Mouse (Mus musculus) heart, embryonic 13.5 days (tissue): ENCODE data around the gene Zfp462. TPM values are rescaled to one million over a fixed set of nuclear protein-coding genes. Genes with fewer than 3 reads are reported as not detected.

Experiments
- ATAC-seq: fragments of 200-750 bp; cut with Nextera tagmentation; 2 replicates; pipeline ENCODE4 v1.8.0; 2017; ENCODE audit warnings: moderate TSS enrichment; ENCODE audit not compliant: insufficient number of reproducible peaks, low FRiP score, low TSS enrichment; ENCODE audit errors: extremely low read depth
- H3K27ac ChIP-seq: fragments of 300-500 bp; sonication (generic); replicated peaks from 2 replicates; pipeline ENCODE4 v1.5.1; 2015; ENCODE audit warnings: moderate library complexity, mild to moderate bottlenecking, inconsistent platforms
- H3K27me3 ChIP-seq: fragments of 300-500 bp; sonication (generic); replicated peaks from 2 replicates; pipeline ENCODE4 v1.6.1; 2015; ENCODE audit warnings: mild to moderate bottlenecking, inconsistent platforms
- H3K36me3 ChIP-seq: fragments of 300-500 bp; sonication (generic); 2 replicates; pipeline ENCODE4 v1.6.1; 2015; ENCODE audit warnings: mild to moderate bottlenecking, inconsistent platforms
- H3K4me1 ChIP-seq: fragments of 300-500 bp; sonication (generic); 2 replicates; pipeline ENCODE4 v1.6.1; 2015; ENCODE audit warnings: inconsistent platforms
- H3K4me2 ChIP-seq: fragments of 300-500 bp; sonication (generic); 2 replicates; pipeline ENCODE4 v1.6.1; 2015; ENCODE audit warnings: inconsistent platforms, mild to moderate bottlenecking, moderate library complexity
- H3K4me3 ChIP-seq: fragments of 300-500 bp; sonication (generic); 2 replicates; pipeline ENCODE4 v1.5.1; 2015; ENCODE audit warnings: moderate library complexity, mild to moderate bottlenecking, inconsistent platforms
- H3K9ac ChIP-seq: fragments of 300-500 bp; sonication (generic); 2 replicates; pipeline ENCODE4 v1.6.1; 2015; ENCODE audit warnings: inconsistent platforms, mild to moderate bottlenecking, moderate library complexity
- H3K9me3 ChIP-seq: fragments of 300-500 bp; sonication (generic); 2 replicates; pipeline ENCODE4 v1.6.1; 2016; ENCODE audit warnings: inconsistent platforms
- WGBS: fragments of 180-500 bp; shearing (Covaris S2); methylation state at CpG from one replicate; pipeline ENCODE4 v1.1.7; 2015; ENCODE audit warnings: mixed read lengths; 5-methylcytosine and 5-hydroxymethylcytosine counted together
- polyA plus RNA-seq: library from polyadenylated mRNA; unstranded; fragments of >200 nt; fragmentation: Nextera tagmentation; extraction: Ambion mirVana; gene quantifications from 2 replicates; pipeline ENCODE4 v1.2.1, GENCODE M21; 2015

The Zfp462 gene
- polyA plus RNA-seq, 1 experiment from 2014 or later, result 3.1 TPM

GRCm38 (mm10) chr4:54998146-54998841 is 53.4 kb downstream of the Zfp462 start:
- WGBS, result 76% methylated on average over 9 of the region's 9 CpGs
- Histone ChIP-seq H3K27me3 (no peaks in the 10 kb centered on the region), H3K27ac (no peak overlapping the region), H3K9ac (no peak overlapping the region), H3K4me3 (no peak overlapping the region), H3K9me3 (no peaks in the 10 kb centered on the region), H3K36me3 (peaks cover 18% of the 10 kb centered on the region), H3K4me1 (peaks cover 44% of the 10 kb centered on the region), H3K4me2 (no peak overlapping the region)
- no peak for ATAC-seq

- 89% methylated on average over 5 of the region's 5 CpGs for WGBS
- H3K27ac ChIP-seq, result no peak overlapping the region
- no peaks in the 10 kb centered on the region for H3K9me3 ChIP-seq
- H3K36me3 ChIP-seq, result peaks cover 18% of the 10 kb centered on the region
- peaks cover 52% of the 10 kb centered on the region for H3K4me1 ChIP-seq
- H3K9ac ChIP-seq, result no peak overlapping the region
- no peak for ATAC-seq
- H3K27me3 ChIP-seq, result no peaks in the 10 kb centered on the region
- no peak overlapping the region for H3K4me2 ChIP-seq
- no peak overlapping the region for H3K4me3 ChIP-seq
These were observed 54.7 kb downstream of the Zfp462 start for GRCm38 (mm10) chr4:54999556-54999955.

- Histone ChIP-seq H3K4me3 (no peak overlapping the region), H3K36me3 (peaks cover 13% of the 10 kb centered on the region), H3K27me3 (no peaks in the 10 kb centered on the region), H3K4me2 (peak overlapping the region; percentile 11; the same call in 1 of the 2 replicates), H3K4me1 (peaks cover 70% of the 10 kb centered on the region), H3K9ac (no peak overlapping the region), H3K27ac (peak overlapping the region; percentile 58), H3K9me3 (no peaks in the 10 kb centered on the region)
- 31% methylated on average over 3 of the region's 3 CpGs for WGBS
- ATAC-seq, result no peak
These were observed 56.5 kb downstream of the Zfp462 start for GRCm38 (mm10) chr4:55001386-55001785.

- H3K27ac ChIP-seq, result peak overlapping the region; percentile 68
- H3K9ac ChIP-seq, result no peak overlapping the region
- no peak overlapping the region for H3K4me2 ChIP-seq
- no peaks in the 10 kb centered on the region for H3K9me3 ChIP-seq
- H3K36me3 ChIP-seq, result peaks cover 14% of the 10 kb centered on the region
- H3K27me3 ChIP-seq, result no peaks in the 10 kb centered on the region
- H3K4me1 ChIP-seq, result peaks cover 67% of the 10 kb centered on the region
- H3K4me3 ChIP-seq, result no peak overlapping the region
- no peak for ATAC-seq
- 44% methylated on average over 6 of the region's 6 CpGs for WGBS
These were observed 58.3 kb downstream of the Zfp462 start for GRCm38 (mm10) chr4:55003128-55003527.

- Histone ChIP-seq H3K27ac (peak overlapping the region; percentile 87), H3K36me3 (peaks cover 29% of the 10 kb centered on the region), H3K9ac (peak overlapping the region; percentile 60), H3K4me3 (peak overlapping the region; percentile 16), H3K4me2 (peak overlapping the region; percentile 57), H3K9me3 (no peaks in the 10 kb centered on the region), H3K4me1 (peaks cover 67% of the 10 kb centered on the region), H3K27me3 (no peaks in the 10 kb centered on the region)
- ATAC-seq, result no peak
- 22% methylated on average over 4 of the region's 4 CpGs for WGBS
These were observed 60.2 kb downstream of the Zfp462 start for GRCm38 (mm10) chr4:55005066-55005465.

DNA sequence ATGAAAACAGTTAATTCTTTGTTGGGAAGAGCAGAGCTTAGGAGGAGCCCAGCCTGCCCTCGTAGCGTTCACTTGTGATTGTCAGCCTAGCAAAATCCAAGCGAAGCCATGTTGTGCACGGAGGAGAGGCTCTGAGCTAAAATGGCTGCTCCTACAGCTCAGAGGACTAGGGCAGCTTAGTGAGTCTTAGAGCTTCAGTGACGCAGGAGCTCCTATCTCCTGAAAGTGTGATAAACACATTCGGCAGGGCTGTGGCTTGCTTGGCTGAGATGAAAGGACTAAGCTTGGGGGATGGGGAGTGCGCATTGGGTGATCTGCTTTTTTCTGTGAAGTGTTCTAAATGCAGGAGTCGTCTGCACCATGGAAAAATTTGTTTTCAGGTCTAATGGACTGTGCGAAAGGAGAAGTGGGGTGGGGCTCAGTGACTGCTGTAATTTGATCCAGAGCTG is 60.7 kb downstream of the Zfp462 start:
- H3K9me3 ChIP-seq, result no peaks in the 10 kb centered on the region
- 11% methylated on average over 9 of the region's 9 CpGs for WGBS
- H3K27ac ChIP-seq, result peak overlapping the region; percentile 87
- peak overlapping the region; percentile 60 for H3K9ac ChIP-seq
- H3K4me3 ChIP-seq, result peak overlapping the region; percentile 16
- H3K36me3 ChIP-seq, result peaks cover 34% of the 10 kb centered on the region
- H3K4me2 ChIP-seq, result peak overlapping the region; percentile 57
- peak; percentile 48 for ATAC-seq
- H3K4me1 ChIP-seq, result peaks cover 62% of the 10 kb centered on the region
- H3K27me3 ChIP-seq, result no peaks in the 10 kb centered on the region

DNA sequence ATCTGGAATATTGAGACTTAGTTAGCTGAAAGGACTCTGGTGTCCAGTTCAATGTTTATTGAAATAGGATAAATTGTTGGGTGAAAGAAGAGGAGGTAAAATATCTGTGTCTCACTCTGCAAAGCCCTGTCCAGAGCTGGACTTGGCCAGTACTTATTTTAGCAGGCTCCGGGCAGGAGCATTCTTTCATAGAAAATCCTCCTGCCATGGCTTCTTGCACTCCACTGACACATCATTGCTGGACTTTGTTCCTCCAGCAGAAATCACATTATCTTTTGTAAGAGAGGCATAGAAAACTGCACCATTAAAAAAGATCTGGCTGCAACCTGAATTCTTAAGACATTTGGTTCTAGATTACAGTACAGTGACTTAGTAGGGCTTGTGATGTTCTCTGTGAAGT is 61.2 kb downstream of the Zfp462 start:
- ATAC-seq, result no peak
- peak overlapping the region; percentile 87 for H3K27ac ChIP-seq
- peaks cover 39% of the 10 kb centered on the region for H3K36me3 ChIP-seq
- no peaks in the 10 kb centered on the region for H3K9me3 ChIP-seq
- peak overlapping the region; percentile 57 for H3K4me2 ChIP-seq
- peaks cover 57% of the 10 kb centered on the region for H3K4me1 ChIP-seq
- no peaks in the 10 kb centered on the region for H3K27me3 ChIP-seq
- 32% methylated on average over 1 of the region's 1 CpGs for WGBS
- H3K9ac ChIP-seq, result peak overlapping the region; percentile 21; the same call in 1 of the 2 replicates
- no peak overlapping the region for H3K4me3 ChIP-seq

- H3K9me3 ChIP-seq, result no peaks in the 10 kb centered on the region
- H3K27ac ChIP-seq, result no peak overlapping the region
- H3K27me3 ChIP-seq, result no peaks in the 10 kb centered on the region
- H3K4me1 ChIP-seq, result peaks cover 41% of the 10 kb centered on the region
- H3K9ac ChIP-seq, result no peak overlapping the region
- WGBS, result 94% methylated on average over 14 of the region's 14 CpGs
- peaks cover 65% of the 10 kb centered on the region for H3K36me3 ChIP-seq
- no peak overlapping the region for H3K4me3 ChIP-seq
- no peak overlapping the region for H3K4me2 ChIP-seq
- no peak for ATAC-seq
These were observed 63.8 kb downstream of the Zfp462 start for GRCm38 (mm10) chr4:55008616-55009015.

- H3K27me3 ChIP-seq, result no peaks in the 10 kb centered on the region
- no peak overlapping the region for H3K4me2 ChIP-seq
- no peak for ATAC-seq
- no peak overlapping the region for H3K4me3 ChIP-seq
- H3K36me3 ChIP-seq, result peaks cover 90% of the 10 kb centered on the region
- H3K4me1 ChIP-seq, result peaks cover 17% of the 10 kb centered on the region
- H3K9me3 ChIP-seq, result no peaks in the 10 kb centered on the region
- H3K27ac ChIP-seq, result no peak overlapping the region
- WGBS, result 76% methylated on average over 12 of the region's 12 CpGs
- no peak overlapping the region for H3K9ac ChIP-seq
These were observed 66.5 kb downstream of the Zfp462 start for GRCm38 (mm10) chr4:55011391-55011790.

DNA sequence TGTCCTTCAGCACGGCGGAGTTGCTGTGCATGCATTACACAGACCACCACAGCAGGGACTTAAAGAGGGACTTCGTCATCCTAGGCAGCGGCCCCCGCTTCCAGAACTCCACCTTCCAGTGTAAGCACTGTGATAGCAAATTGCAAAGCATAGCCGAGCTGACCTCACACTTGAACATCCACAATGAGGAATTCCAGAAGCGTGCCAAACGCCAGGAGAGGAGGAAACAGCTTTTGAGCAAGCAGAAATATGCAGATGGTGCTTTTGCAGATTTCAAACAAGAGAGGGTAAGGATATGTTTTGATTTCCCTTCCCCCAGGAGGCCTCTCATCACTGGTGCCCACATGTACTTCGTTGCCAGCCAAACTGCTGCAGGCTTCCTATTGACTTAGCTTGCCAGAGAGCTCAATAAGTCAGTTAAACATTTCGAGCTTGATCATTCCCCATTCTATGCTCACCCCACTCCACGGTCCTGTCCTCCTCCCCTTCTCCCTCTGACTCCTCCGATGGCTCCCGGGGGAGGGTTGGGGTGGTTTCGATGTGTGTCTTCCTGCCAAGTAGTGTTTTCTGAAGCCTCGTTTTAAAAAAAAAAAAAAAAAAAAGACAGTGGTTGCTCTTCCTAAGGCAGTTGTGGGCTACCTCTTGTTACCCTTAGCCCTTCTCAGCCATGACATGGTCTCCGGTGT is 68.9 kb downstream of the Zfp462 start:
- 53% methylated on average over 16 of the region's 16 CpGs for WGBS
- H3K27ac ChIP-seq, result peak overlapping the region; percentile 56
- no peak for ATAC-seq
- no peaks in the 10 kb centered on the region for H3K9me3 ChIP-seq
- no peaks in the 10 kb centered on the region for H3K27me3 ChIP-seq
- no peak overlapping the region for H3K4me2 ChIP-seq
- H3K4me1 ChIP-seq, result peaks cover 14% of the 10 kb centered on the region
- no peak overlapping the region for H3K4me3 ChIP-seq
- no peak overlapping the region for H3K9ac ChIP-seq
- H3K36me3 ChIP-seq, result peaks cover 95% of the 10 kb centered on the region

GRCm38 (mm10) chr4:55014731-55015463 is 70.0 kb downstream of the Zfp462 start:
- no peaks in the 10 kb centered on the region for H3K9me3 ChIP-seq
- H3K4me2 ChIP-seq, result no peak overlapping the region
- 87% methylated on average over 13 of the region's 13 CpGs for WGBS
- peaks cover 14% of the 10 kb centered on the region for H3K4me1 ChIP-seq
- H3K27me3 ChIP-seq, result no peaks in the 10 kb centered on the region
- H3K27ac ChIP-seq, result no peak overlapping the region
- no peak overlapping the region for H3K4me3 ChIP-seq
- no peak overlapping the region for H3K9ac ChIP-seq
- no peak for ATAC-seq
- peaks cover 95% of the 10 kb centered on the region for H3K36me3 ChIP-seq
